Mouse (Mus musculus) kidney, adult 11 months (tissue): Measurements from ENCODE around the gene Zfp719.

Experiments
- DNase-seq: peaks from one replicate; pipeline ENCODE4 v3.0.0; 2022

The Zfp719 gene

GRCm38 (mm10) chr7:43579440-43580171, at the start of gene Zfp719:
Gene Zfp719, plus strand, starts transcription at chr7:43579610.
- peak; percentile 96 for DNase-seq

GRCm38 (mm10) chr7:43530216-43530785, 49.1 kb upstream of the Zfp719 start:
- no peak for DNase-seq

GRCm38 (mm10) chr7:43532936-43533505, 46.4 kb upstream of the Zfp719 start:
- no peak for DNase-seq

- no peak for DNase-seq
Measured at GRCm38 (mm10) chr7:43538524-43538923, 40.9 kb upstream of the Zfp719 start.

- DNase-seq: no peak
Measured at GRCm38 (mm10) chr7:43544225-43544977, 35.0 kb upstream of the Zfp719 start, which contains the start of gene Cd33. Gene Cd33, minus strand, starts transcription at chr7:43544428.

- no peak for DNase-seq
Measured at GRCm38 (mm10) chr7:43545656-43546545, 33.5 kb upstream of the Zfp719 start.

GRCm38 (mm10) chr7:43547666-43548065, 31.7 kb upstream of the Zfp719 start:
- DNase-seq: no peak

- DNase-seq: no peak
Measured at GRCm38 (mm10) chr7:43548206-43548605, 31.2 kb upstream of the Zfp719 start.

- DNase-seq: no peak
Measured at GRCm38 (mm10) chr7:43553153-43553552, 26.3 kb upstream of the Zfp719 start.

- DNase-seq: no peak
Measured at GRCm38 (mm10) chr7:43554550-43554949, 24.9 kb upstream of the Zfp719 start.

- no peak for DNase-seq
Measured at GRCm38 (mm10) chr7:43555351-43555750, 24.1 kb upstream of the Zfp719 start.

- no peak for DNase-seq
Measured at GRCm38 (mm10) chr7:43556901-43557300, 22.5 kb upstream of the Zfp719 start.

GRCm38 (mm10) chr7:43562006-43562633, 17.3 kb upstream of the Zfp719 start, which contains the start of gene Zfp658:
Gene Zfp658, plus strand, starts transcription at chr7:43562256.
- peak; percentile 82 for DNase-seq

GRCm38 (mm10) chr7:43562651-43563070, 16.7 kb upstream of the Zfp719 start:
- peak; percentile 21 for DNase-seq

GRCm38 (mm10) chr7:43563300-43563699, 16.1 kb upstream of the Zfp719 start:
- no peak for DNase-seq

- DNase-seq: no peak
Measured at GRCm38 (mm10) chr7:43571216-43571615, 8.2 kb upstream of the Zfp719 start.

GRCm38 (mm10) chr7:43580526-43580925, 1.1 kb downstream of the Zfp719 start:
- no peak for DNase-seq

- no peak for DNase-seq
Measured at GRCm38 (mm10) chr7:43584790-43585189, 5.4 kb downstream of the Zfp719 start.

GRCm38 (mm10) chr7:43601884-43602283, 22.5 kb downstream of the Zfp719 start:
- DNase-seq: no peak

- peak; percentile 28 for DNase-seq
Measured at GRCm38 (mm10) chr7:43606896-43607742, 27.7 kb downstream of the Zfp719 start, which contains the start of gene Zfp819. Gene Zfp819, plus strand, starts transcription at chr7:43607169.
